Mouse (Mus musculus) ES-Bruce4 (cell line): ENCODE results near the gene Rnf130.

ENCODE experiments used
- CTCF ChIP-seq: IDR thresholded peaks from one replicate; pipeline ENCODE4 v1.8.1; 2011; ENCODE audit warnings: low read depth, low read length
- EP300 ChIP-seq: IDR thresholded peaks from 2 replicates; pipeline ENCODE4 v1.6.1; 2011; ENCODE audit warnings: low read depth, low read length; ENCODE audit not compliant: insufficient read depth

GRCm38 (mm10) chr11:49997321-49997720 is 27.8 kb upstream of the Rnf130 start:
- TF ChIP-seq EP300 (no peak), CTCF (no peak)
